ENCODE assay signal across 9 mouse cellular contexts in genomic region chr4:126108061-126108740, GRCm38 (mm10). TPM values are rescaled to one million over a fixed set of nuclear protein-coding genes. Genes with fewer than 3 reads are reported as not detected.
DNase-seq lines count a peak whose midpoint lies in the region; ATAC-seq and TF ChIP-seq lines count a peak whose summit lies in the region.
"Had no signal": no experiment of that assay in that cellular context is flagged by ENCODE, and none has a peak within 500 bp of the region (broad histone marks: within the 10 kb centered on the region; RNA-seq: fewer than 3 reads in every experiment).

No protein-coding gene starts in this region.

- H3K4me1 ChIP-seq in stomach, embryonic 16.5 days (ENCODE audit: control insufficient read depth, insufficient read depth, low read length) = peaks cover 52% of the 10 kb centered on the region

- 61% methylated on average over 8 of the region's 8 CpGs for WGBS in stomach, embryonic 16.5 days

- H3K36me3 ChIP-seq in stomach, embryonic 16.5 days (ENCODE audit: control insufficient read depth, insufficient read depth, low read length) = no peaks in the 10 kb centered on the region
- H3K36me3 ChIP-seq: liver, embryonic 15.5 days had no signal

- no peak for TF ChIP-seq CTCF in gastrocnemius, adult 2 months (IDR thresholded peaks at IDR 0.05)

- DNase-seq in gastrocnemius, adult 2 months = peak; percentile 49
- no peak for DNase-seq in gastrocnemius, postnatal 14 days
- DNase-seq in retina, adult 2 months (ENCODE audit: low read depth, low spot score) = peak; percentile 71
- DNase-seq in retina, embryonic 14.5 days (ENCODE audit: low spot score) = no peak
- peak; percentile 88 for DNase-seq in kidney, postnatal 10 days
- no peak for DNase-seq in embryo, embryonic 11 days
- DNase-seq in layer of hippocampus, adult 18-20 months (ENCODE audit: low spot score in 2 of 2) = no peak

- intact Hi-C loops in gastrocnemius, adult 2 months (cut with DNase I) = no loop called here
- intact Hi-C loops in gastrocnemius, postnatal 14 days (cut with DNase I; ENCODE audit: low total_unique reads) = no loop called here

- no peaks in the 10 kb centered on the region for H3K27me3 ChIP-seq in stomach, embryonic 16.5 days (ENCODE audit: control insufficient read depth, insufficient read depth, low read length)
- H3K27me3 ChIP-seq: liver, embryonic 15.5 days had no signal

- no peaks in the 10 kb centered on the region for H3K9me3 ChIP-seq in stomach, embryonic 16.5 days (replicated peaks; ENCODE audit: control insufficient read depth, low read length)
- H3K9me3 ChIP-seq: liver, embryonic 15.5 days had no signal

- no peak overlapping the region for H3K4me2 ChIP-seq in stomach, embryonic 16.5 days (ENCODE audit: low read depth, low read length)
- H3K4me2 ChIP-seq: liver, embryonic 15.5 days had no signal

- peak overlapping the region; percentile 35 for H3K4me3 ChIP-seq in gastrocnemius, adult 2 months
- H3K4me3 ChIP-seq in stomach, embryonic 16.5 days (replicated peaks; ENCODE audit: low read length) = no peak overlapping the region
- H3K4me3 ChIP-seq: liver, embryonic 15.5 days had no signal

- H3K9ac ChIP-seq in stomach, embryonic 16.5 days (ENCODE audit: low read length) = peak overlapping the region; percentile 17; the same call in 1 of the 2 replicates
- H3K9ac ChIP-seq: liver, embryonic 15.5 days had no signal

- no peak for ATAC-seq in stomach, embryonic 16.5 days (ENCODE audit: insufficient read depth, low FRiP score)

- peak overlapping the region; percentile 97 for H3K27ac ChIP-seq in gastrocnemius, adult 2 months
- peak overlapping the region; percentile 26; the same call in 1 of the 2 replicates for H3K27ac ChIP-seq in stomach, embryonic 16.5 days (ENCODE audit: low read length)
- H3K27ac ChIP-seq: liver, embryonic 15.5 days had no signal

RNA-seq across cellular contexts. Expression of gene Stk40, which starts 4.4 kb away (rescaled TPM):
- 100 to 1,000 TPM; 102 to 108 TPM for total RNA-seq in gastrocnemius, adult 2 months (2021)
- total RNA-seq in gastrocnemius, postnatal 14 days (2021) = 10 to 100 TPM; 25.1 to 41.9 TPM
- polyA plus RNA-seq in stomach, embryonic 16.5 days (2015; fragmentation: Nextera tagmentation; extraction: Ambion mirVana) = 28.4 and 29.6 TPM in 2 replicates
- 10 to 100 TPM; 30.2 to 32.9 TPM for total RNA-seq in layer of hippocampus, adult 18-20 months (2021)

RNA-seq across cellular contexts. Expression of gene Lsm10, which starts 11.8 kb away (rescaled TPM):
- 1 to 10 TPM; 7.3 to 7.4 TPM for total RNA-seq in gastrocnemius, adult 2 months (2021)
- total RNA-seq in gastrocnemius, postnatal 14 days (2021) = 1 to 10 TPM; 5.7 to 8.3 TPM
- 49.4 and 52.4 TPM in 2 replicates for polyA plus RNA-seq in stomach, embryonic 16.5 days (2015; fragmentation: Nextera tagmentation; extraction: Ambion mirVana)
- total RNA-seq in layer of hippocampus, adult 18-20 months (2021) = 10 to 100 TPM; 12.7 to 15.6 TPM

RNA-seq across cellular contexts. Expression of gene Eva1b, which starts 39.3 kb away (rescaled TPM):
- 1 to 10 TPM; 2.9 to 4.4 TPM for total RNA-seq in gastrocnemius, adult 2 months (2021)
- 10 to 100 TPM; 16.2 to 16.6 TPM for total RNA-seq in gastrocnemius, postnatal 14 days (2021)
- 46.4 and 49.7 TPM in 2 replicates for polyA plus RNA-seq in stomach, embryonic 16.5 days (2015; fragmentation: Nextera tagmentation; extraction: Ambion mirVana)
- total RNA-seq in layer of hippocampus, adult 18-20 months (2021) = 1 to 10 TPM; 1.8 to 1.9 TPM

RNA-seq across cellular contexts. Expression of gene Oscp1, which starts 49.8 kb away (rescaled TPM):
- total RNA-seq in gastrocnemius, adult 2 months (2021) = 1 to 10 TPM; 2.3 to 3.7 TPM
- 1 to 10 TPM; 1.2 to 2.0 TPM for total RNA-seq in gastrocnemius, postnatal 14 days (2021)
- polyA plus RNA-seq in stomach, embryonic 16.5 days (2015; fragmentation: Nextera tagmentation; extraction: Ambion mirVana) = 10.1 and 12.5 TPM in 2 replicates
- total RNA-seq in layer of hippocampus, adult 18-20 months (2021) = 10 to 100 TPM; 43.6 to 47.6 TPM

RNA-seq across cellular contexts. Expression of gene Sh3d21, which starts 55.1 kb away (rescaled TPM):
- 1 to 10 TPM in 1 of 2 experiments, under 1 TPM in 1; 0.97 to 1.2 TPM for total RNA-seq in gastrocnemius, adult 2 months (2021)
- 1 to 10 TPM; 1.1 to 1.2 TPM for total RNA-seq in gastrocnemius, postnatal 14 days (2021)
- 7.3 and 8.6 TPM in 2 replicates for polyA plus RNA-seq in stomach, embryonic 16.5 days (2015; fragmentation: Nextera tagmentation; extraction: Ambion mirVana)
- under 1 TPM; 0.57 to 0.58 TPM for total RNA-seq in layer of hippocampus, adult 18-20 months (2021)

Comparison
In these comparisons a context has a peak if more than half of its experiments do, and no peak if none do; other contexts are left out.
1. DNase-seq: peak in gastrocnemius, adult 2 months (single experiment), retina, adult 2 months (single experiment) and kidney, postnatal 10 days (single experiment); none in gastrocnemius, postnatal 14 days (single experiment), retina, embryonic 14.5 days (single experiment), embryo, embryonic 11 days (single experiment) and layer of hippocampus, adult 18-20 months (0 of 2).